Mouse (Mus musculus): Measurements from ENCODE around the gene Pcf11.

DNA sequence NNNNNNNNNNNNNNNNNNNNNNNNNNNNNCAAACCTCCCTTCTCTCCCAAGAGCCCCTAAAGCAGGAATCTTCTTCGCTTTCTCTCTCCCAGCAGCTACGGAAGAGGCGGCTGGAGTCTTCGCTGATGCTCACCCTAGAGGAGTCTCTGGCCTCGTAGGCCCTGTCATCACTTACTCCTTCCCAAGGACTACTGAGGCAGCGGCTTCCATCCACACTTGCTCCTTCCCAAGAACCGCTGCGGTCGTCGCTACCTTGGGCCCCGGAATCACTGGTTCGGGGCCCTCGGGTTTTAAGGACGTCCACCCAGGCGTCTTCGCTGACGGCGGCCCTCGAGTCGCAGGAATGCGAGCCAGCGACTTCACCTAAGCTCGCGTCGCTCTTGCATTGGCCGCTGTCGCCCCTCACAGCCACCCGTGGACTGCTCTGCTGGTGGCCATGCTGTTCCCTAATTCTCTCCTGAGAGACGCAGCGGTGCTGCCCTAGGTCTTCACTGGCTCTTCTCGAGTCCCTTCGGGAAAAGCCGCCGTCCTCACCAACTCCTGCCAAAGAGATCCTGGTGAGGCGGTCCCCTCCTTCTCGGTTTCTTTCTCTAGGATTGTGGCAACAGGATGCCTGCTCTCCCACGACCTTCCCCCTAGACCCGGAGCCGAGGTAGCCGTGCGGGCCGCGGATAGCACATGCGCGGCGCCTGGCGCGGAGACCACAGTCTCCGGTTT lies 33.3 kb downstream of the Pcf11 start:
- TF ChIP-seq CTCF (IDR thresholded peaks at IDR 0.05; ENCODE audit: borderline replicate concordance, insufficient read depth, low read length) = no peak
- no peak for TF ChIP-seq POLR2A (IDR thresholded peaks at IDR 0.05; ENCODE audit: low read depth, low read length)

All from embryonic fibroblast, embryonic 13.5 days (primary cell).